Mouse (Mus musculus) hindbrain, embryonic 13.5 days (tissue): Measurements from ENCODE around the gene Ociad2. TPM values are rescaled to one million over a fixed set of nuclear protein-coding genes. Genes with fewer than 3 reads are reported as not detected.
"Not testable (repeated sequence)": the region's sequence is repeated elsewhere in the genome, so short reads cannot be mapped to it uniquely, and the experiment has no call there.

Source experiments
- ATAC-seq: fragments of 200-750 bp; cut with Nextera tagmentation; 2 replicates; pipeline ENCODE4 v1.8.0; 2017; ENCODE audit warnings: moderate TSS enrichment; ENCODE audit not compliant: low FRiP score
- H3K27ac ChIP-seq: fragments of 300-500 bp; sonication (generic); 2 replicates; pipeline ENCODE4 v1.5.1; 2015; ENCODE audit warnings: inconsistent platforms, mild to moderate bottlenecking, moderate library complexity
- H3K27me3 ChIP-seq: fragments of 300-500 bp; sonication (generic); 2 replicates; pipeline ENCODE4 v1.6.1; 2015; ENCODE audit warnings: mild to moderate bottlenecking, inconsistent platforms
- H3K36me3 ChIP-seq: fragments of 300-500 bp; sonication (generic); 2 replicates; pipeline ENCODE4 v1.6.1; 2015; ENCODE audit warnings: mild to moderate bottlenecking, inconsistent platforms
- H3K4me1 ChIP-seq: fragments of 300-500 bp; sonication (generic); replicated peaks from 2 replicates; pipeline ENCODE4 v1.6.1; 2015; ENCODE audit warnings: inconsistent platforms
- H3K4me2 ChIP-seq: fragments of 300-500 bp; sonication (generic); 2 replicates; pipeline ENCODE4 v1.6.1; 2015; ENCODE audit warnings: inconsistent platforms, mild to moderate bottlenecking, moderate library complexity
- H3K4me3 ChIP-seq: fragments of 300-500 bp; sonication (generic); 2 replicates; pipeline ENCODE4 v1.5.1; 2015; ENCODE audit warnings: mild to moderate bottlenecking, inconsistent platforms
- H3K9ac ChIP-seq: fragments of 300-500 bp; sonication (generic); 2 replicates; pipeline ENCODE4 v1.6.1; 2015; ENCODE audit warnings: mild to moderate bottlenecking, inconsistent platforms
- H3K9me3 ChIP-seq: fragments of 300-500 bp; sonication (generic); 2 replicates; pipeline ENCODE4 v1.6.1; 2016; ENCODE audit warnings: inconsistent platforms
- WGBS: fragments of 180-500 bp; shearing (Covaris S2); methylation state at CpG from one replicate; pipeline ENCODE4 v1.1.7; 2015; 5-methylcytosine and 5-hydroxymethylcytosine counted together
- polyA plus RNA-seq: library from polyadenylated mRNA; unstranded; fragments of >200 nt; fragmentation: Nextera tagmentation; extraction: Ambion mirVana; gene quantifications from 2 replicates; pipeline ENCODE4 v1.2.1, GENCODE M21; 2015

The Ociad2 gene
- polyA plus RNA-seq, 1 experiment from 2014 or later = 20.2 TPM

DNA sequence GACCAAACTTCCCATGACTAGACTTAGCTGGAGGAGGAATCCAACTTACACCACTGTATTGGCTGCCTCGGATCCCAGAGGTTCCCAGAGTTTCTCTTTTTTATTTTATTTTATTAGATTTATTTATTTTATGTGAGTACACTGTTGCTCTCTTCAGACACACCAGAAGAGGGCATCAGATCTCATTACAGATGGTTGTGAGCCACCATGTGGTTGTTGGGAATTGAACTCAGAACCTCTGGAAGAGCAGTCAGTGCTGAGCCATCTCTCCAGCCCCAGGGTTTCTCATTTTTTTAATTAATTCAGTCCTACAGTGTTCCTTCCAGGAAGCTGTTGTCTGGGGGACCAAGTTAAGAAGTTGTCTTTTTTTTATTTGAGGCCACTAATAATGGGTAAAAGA, 18.1 kb downstream of the Ociad2 start:
- H3K4me1 ChIP-seq, H3K9ac ChIP-seq, H3K27me3 ChIP-seq, H3K27ac ChIP-seq, H3K36me3 ChIP-seq, H3K9me3 ChIP-seq, H3K4me2 ChIP-seq, ATAC-seq, H3K4me3 ChIP-seq: not testable (repeated sequence)
- WGBS = 92% methylated on average over 1 of the region's 1 CpGs

DNA sequence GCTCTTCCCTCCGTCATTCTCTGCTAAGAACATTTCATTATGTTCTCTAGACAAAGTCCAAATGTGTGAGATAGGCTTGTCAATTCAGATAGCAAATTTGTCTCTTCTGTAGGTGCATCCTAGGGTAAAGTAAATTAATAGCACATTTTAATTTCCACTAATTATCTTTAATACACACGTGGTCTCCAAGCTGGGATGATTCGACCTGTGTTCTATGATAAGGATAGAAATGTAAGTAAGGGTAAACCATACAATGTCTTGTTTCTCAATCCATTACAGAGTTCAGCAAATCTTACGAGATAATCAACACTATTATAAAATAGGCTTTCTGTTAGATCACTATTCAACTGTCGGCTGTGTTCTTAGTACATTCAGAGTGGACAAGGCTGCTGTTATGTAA, 21.5 kb downstream of the Ociad2 start:
- Histone ChIP-seq H3K27ac (no peak overlapping the region), H3K4me1 (no peaks in the 10 kb centered on the region), H3K9ac (no peak overlapping the region), H3K36me3 (peaks cover 28% of the 10 kb centered on the region), H3K27me3 (no peaks in the 10 kb centered on the region), H3K9me3 (no peaks in the 10 kb centered on the region), H3K4me3 (no peak overlapping the region), H3K4me2 (no peak overlapping the region)
- ATAC-seq = no peak
- 92% methylated on average over 5 of the region's 5 CpGs for WGBS

DNA sequence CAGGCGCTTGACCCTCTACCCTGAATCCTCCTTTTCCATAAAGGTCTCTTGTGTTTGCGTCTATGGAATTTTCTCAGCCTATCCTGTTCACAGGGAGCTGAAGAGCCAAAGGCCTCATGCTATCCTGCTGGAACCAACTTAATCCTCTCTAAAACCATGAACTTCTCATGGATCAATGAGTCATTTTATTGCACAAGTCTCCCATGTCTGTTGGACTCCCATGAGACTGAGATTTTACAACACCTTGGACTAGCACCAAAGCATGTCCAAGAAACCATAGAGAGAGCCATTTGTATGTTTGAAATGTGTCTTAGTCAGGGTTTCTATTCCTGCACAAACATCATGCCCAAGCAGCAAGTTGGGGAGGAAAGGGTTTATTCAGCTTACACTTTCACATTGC, 26.2 kb downstream of the Ociad2 start:
- ATAC-seq = no peak
- no peaks in the 10 kb centered on the region for H3K27me3 ChIP-seq
- no peak overlapping the region for H3K27ac ChIP-seq
- no peak overlapping the region for H3K9ac ChIP-seq
- no peaks in the 10 kb centered on the region for H3K9me3 ChIP-seq
- no peaks in the 10 kb centered on the region for H3K4me1 ChIP-seq
- H3K4me2 ChIP-seq = no peak overlapping the region
- WGBS = 98% methylated on average over 2 of the region's 2 CpGs
- peaks cover 64% of the 10 kb centered on the region for H3K36me3 ChIP-seq
- no peak overlapping the region for H3K4me3 ChIP-seq

DNA sequence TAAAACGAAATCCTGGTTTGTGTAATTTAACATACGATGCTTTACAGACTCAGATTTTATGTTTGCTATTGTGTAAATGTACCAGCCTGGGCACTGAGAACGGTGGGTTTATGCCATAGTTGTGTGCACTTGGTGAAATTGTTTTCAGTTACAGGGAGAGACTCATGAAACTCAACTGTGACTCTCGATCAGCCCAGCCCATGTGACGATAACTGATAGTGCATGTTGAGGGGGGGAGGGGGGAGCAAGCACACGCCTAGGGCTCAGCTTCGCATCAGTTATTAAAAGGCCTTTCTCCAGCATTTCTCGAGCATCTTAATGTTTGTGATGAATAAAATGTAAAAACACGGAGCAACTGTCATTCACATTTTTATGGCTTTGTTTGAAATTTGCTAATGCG, 27.2 kb downstream of the Ociad2 start:
- 90% methylated on average over 10 of the region's 10 CpGs for WGBS
- Histone ChIP-seq H3K9ac (no peak overlapping the region), H3K4me2 (no peak overlapping the region), H3K4me1 (no peaks in the 10 kb centered on the region), H3K36me3 (peaks cover 71% of the 10 kb centered on the region), H3K27me3 (no peaks in the 10 kb centered on the region), H3K9me3 (no peaks in the 10 kb centered on the region), H3K4me3 (no peak overlapping the region), H3K27ac (no peak overlapping the region)
- no peak for ATAC-seq

DNA sequence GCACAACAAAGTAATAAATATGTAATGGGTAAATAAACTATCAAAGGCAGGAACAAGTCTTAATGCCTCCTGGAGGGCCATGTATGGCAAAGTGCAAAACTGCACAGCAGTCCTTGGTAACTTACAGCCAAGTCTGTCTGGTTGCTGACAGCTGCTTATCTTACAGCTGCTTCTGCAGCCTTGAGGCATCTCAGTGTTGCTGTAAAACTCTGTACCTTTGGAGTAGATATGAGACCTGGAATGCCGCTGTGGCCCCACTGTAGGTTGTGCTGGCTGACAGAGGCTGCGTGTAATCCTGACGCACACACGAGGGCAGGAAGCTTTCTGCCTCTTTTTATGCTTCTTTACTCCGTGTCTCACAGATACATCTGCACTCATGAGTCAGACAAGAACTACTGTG, 29.4 kb downstream of the Ociad2 start:
- Histone ChIP-seq H3K4me3 (no peak overlapping the region), H3K27ac (no peak overlapping the region), H3K4me2 (no peak overlapping the region), H3K27me3 (no peaks in the 10 kb centered on the region), H3K4me1 (no peaks in the 10 kb centered on the region), H3K9me3 (no peaks in the 10 kb centered on the region), H3K36me3 (peaks cover 83% of the 10 kb centered on the region), H3K9ac (no peak overlapping the region)
- 95% methylated on average over 5 of the region's 5 CpGs for WGBS
- no peak for ATAC-seq

DNA sequence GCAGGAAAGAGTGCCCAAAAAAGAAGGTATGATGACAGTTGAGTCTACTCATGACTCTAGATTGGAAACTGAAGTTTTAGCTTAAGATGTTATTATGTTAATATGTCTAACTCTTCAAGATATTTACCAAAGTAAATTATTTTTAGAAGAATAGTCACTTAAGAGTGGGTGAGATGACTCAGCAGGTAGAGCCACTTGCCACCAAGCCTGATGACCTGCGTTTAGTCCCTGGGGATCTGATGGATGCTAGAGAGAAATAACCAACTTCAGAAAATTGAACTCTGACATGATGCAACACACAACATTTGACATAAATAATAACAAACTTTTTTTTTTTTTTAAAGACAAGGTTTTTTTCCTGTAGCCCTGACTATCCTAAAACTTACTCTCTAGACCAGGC, 30.4 kb downstream of the Ociad2 start:
- 91% methylated on average over 1 of the region's 1 CpGs for WGBS
- Histone ChIP-seq H3K4me3 (no peak overlapping the region), H3K9me3 (no peaks in the 10 kb centered on the region), H3K4me1 (no peaks in the 10 kb centered on the region), H3K27me3 (no peaks in the 10 kb centered on the region), H3K9ac (no peak overlapping the region), H3K36me3 (peaks cover 81% of the 10 kb centered on the region), H3K4me2 (no peak overlapping the region), H3K27ac (no peak overlapping the region)
- no peak for ATAC-seq

DNA sequence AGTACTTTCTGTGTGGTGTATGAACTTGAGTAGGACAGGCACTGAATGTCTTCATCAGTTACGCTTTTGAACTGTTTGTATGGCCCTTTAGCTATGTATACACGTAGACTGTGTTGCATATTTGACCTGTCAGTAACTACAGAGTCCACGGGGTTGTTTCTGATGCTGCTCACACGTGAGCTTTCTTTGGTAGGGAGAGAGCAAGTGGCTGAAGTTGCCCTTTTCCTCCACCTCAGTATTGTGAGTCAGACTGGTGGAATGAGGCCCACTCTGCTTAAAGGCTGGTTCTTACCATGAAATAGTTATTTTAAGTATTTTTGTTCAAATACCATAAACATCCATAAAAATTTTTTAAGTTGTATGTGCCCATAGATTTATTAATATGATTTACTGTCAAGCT, 31.3 kb downstream of the Ociad2 start:
- 89% methylated on average over 4 of the region's 4 CpGs for WGBS
- Histone ChIP-seq H3K27ac (no peak overlapping the region), H3K9me3 (no peaks in the 10 kb centered on the region), H3K27me3 (no peaks in the 10 kb centered on the region), H3K9ac (no peak overlapping the region), H3K4me1 (no peaks in the 10 kb centered on the region), H3K4me2 (no peak overlapping the region), H3K4me3 (no peak overlapping the region), H3K36me3 (peaks cover 77% of the 10 kb centered on the region)
- no peak for ATAC-seq

DNA sequence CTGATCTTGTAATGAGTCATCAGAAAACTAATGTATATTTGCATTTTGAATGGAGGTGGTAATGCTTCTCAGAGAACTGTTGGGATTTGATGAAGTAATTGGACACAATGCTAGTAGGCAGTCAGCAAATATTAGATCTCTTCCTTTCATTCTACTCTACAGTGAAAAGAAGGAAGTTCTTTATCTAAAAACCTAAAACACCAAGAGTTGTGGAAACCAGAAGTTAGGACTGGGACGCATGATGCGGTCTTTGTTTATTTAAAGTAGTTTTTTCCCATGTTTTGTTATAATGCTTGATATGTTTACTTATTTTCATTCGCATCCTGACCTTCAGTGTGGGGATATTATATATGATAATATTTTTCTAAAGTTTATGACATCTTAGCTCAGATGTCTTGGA, 33.5 kb downstream of the Ociad2 start:
- no peak overlapping the region for H3K27ac ChIP-seq
- 97% methylated on average over 3 of the region's 3 CpGs for WGBS
- H3K27me3 ChIP-seq = no peaks in the 10 kb centered on the region
- ATAC-seq = no peak
- H3K9ac ChIP-seq = no peak overlapping the region
- H3K4me2 ChIP-seq = no peak overlapping the region
- no peaks in the 10 kb centered on the region for H3K9me3 ChIP-seq
- no peak overlapping the region for H3K4me3 ChIP-seq
- H3K4me1 ChIP-seq = no peaks in the 10 kb centered on the region
- H3K36me3 ChIP-seq = peaks cover 69% of the 10 kb centered on the region

DNA sequence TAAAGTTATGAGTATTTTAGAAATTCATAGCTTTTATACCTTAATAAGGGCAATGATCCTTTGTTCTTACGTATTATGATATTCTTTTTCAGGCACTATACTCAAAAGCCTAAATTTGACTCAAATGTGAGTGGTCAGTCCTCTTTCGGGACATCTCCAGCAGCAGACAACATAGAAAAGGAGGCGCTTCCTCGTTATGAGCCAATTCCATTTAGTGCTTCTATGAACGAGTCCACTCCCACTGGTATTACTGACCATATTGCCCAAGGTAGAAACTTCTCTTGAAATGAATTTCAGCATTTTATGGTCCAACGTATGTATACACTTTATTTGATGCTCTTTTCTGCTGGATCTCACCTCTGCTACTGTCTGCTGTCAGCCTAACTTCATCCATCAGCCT, 34.3 kb downstream of the Ociad2 start:
- no peak for ATAC-seq
- Histone ChIP-seq H3K27me3 (no peaks in the 10 kb centered on the region), H3K4me1 (no peaks in the 10 kb centered on the region), H3K4me2 (no peak overlapping the region), H3K9ac (no peak overlapping the region), H3K9me3 (no peaks in the 10 kb centered on the region), H3K36me3 (peaks cover 71% of the 10 kb centered on the region), H3K4me3 (no peak overlapping the region), H3K27ac (no peak overlapping the region)
- WGBS = 94% methylated on average over 6 of the region's 6 CpGs

DNA sequence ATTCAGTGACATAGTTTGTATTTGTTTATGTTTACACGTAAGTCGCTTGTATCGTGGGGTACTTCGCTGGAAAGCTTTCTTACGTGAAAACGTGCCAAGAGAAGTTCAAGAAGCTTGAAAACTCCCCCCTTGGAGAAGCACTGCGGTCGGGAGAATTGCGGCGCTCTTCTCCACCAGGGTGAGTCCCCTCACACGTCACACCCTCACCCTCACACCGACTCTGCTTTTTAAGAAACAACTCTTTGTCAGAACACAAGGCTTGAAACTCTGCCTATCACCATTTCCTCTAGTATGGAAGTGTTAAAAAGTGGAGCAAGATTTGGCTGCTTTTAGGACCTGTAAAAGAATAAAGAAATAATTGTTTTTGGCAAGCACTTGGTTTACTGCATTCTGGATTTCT, 36.3 kb downstream of the Ociad2 start:
- 91% methylated on average over 12 of the region's 12 CpGs for WGBS
- Histone ChIP-seq H3K9me3 (no peaks in the 10 kb centered on the region), H3K9ac (no peak overlapping the region), H3K27me3 (no peaks in the 10 kb centered on the region), H3K4me1 (no peaks in the 10 kb centered on the region), H3K4me2 (no peak overlapping the region), H3K36me3 (peaks cover 67% of the 10 kb centered on the region), H3K4me3 (no peak overlapping the region), H3K27ac (no peak overlapping the region)
- ATAC-seq = no peak

DNA sequence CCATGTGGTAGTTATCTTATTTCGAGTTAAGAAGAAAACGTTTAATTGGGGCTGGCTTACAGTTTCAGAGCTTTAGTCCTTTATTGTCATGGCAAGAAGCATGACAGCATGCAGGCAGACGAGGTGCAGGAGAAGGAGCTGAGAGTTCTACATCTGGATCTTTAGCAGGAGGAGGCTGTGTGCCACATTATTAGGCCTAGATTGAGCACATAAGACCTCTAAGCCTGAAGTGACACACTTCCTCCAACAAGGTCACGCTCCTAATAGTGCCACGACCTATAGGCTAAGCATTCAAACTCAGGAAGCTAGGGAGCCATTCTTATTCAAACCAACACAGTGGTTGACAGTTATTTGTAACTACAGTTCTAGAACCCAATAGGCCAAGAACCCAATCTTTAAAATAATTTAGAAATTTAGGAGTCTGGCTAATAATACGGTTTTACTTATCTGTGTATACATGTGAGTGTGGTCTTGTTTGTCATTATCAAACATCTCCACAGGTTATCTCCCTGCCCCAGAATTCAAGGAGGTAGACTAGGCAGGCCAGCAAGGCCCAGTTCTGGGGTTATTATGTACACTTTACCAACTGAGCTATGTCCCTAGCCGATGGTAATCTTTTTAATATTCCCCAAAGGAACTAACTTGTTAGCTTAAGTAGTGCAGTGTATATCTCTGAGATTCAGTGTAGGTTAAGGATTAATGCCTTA, 39.1 kb downstream of the Ociad2 start:
- no peaks in the 10 kb centered on the region for H3K4me1 ChIP-seq
- H3K36me3 ChIP-seq = peaks cover 55% of the 10 kb centered on the region
- no peaks in the 10 kb centered on the region for H3K27me3 ChIP-seq
- ATAC-seq = no peak
- no peaks in the 10 kb centered on the region for H3K9me3 ChIP-seq
- H3K4me3 ChIP-seq = no peak overlapping the region
- no peak overlapping the region for H3K9ac ChIP-seq
- no peak overlapping the region for H3K4me2 ChIP-seq
- 93% methylated on average over 7 of the region's 7 CpGs for WGBS
- H3K27ac ChIP-seq = no peak overlapping the region

DNA sequence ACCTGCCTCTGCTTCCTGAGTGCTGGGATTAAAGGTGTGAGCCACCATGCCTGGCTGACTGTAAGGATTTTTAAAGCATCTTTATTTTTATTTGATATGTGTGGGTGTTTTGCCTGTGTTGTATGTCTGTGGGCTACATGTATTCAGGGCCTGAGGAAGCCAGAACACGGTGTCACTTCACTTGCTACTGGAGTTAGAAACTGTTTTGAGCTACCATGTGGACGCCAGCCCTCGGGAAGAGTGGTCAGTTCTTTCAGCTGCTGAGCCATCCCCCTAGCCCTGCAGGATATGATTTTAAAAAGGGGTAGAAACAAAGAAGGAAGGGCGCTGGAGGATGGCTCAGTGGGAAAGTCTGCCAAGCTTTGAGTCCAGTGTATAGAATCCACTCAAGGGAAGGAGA, 44.9 kb downstream of the Ociad2 start:
- Histone ChIP-seq H3K9me3 (no peaks in the 10 kb centered on the region), H3K27me3 (no peaks in the 10 kb centered on the region), H3K27ac (no peak overlapping the region), H3K4me2 (no peak overlapping the region), H3K9ac (no peak overlapping the region), H3K4me1 (peaks cover 22% of the 10 kb centered on the region), H3K4me3 (no peak overlapping the region), H3K36me3 (peaks cover 28% of the 10 kb centered on the region)
- ATAC-seq = no peak
- 86% methylated on average over 4 of the region's 4 CpGs for WGBS

DNA sequence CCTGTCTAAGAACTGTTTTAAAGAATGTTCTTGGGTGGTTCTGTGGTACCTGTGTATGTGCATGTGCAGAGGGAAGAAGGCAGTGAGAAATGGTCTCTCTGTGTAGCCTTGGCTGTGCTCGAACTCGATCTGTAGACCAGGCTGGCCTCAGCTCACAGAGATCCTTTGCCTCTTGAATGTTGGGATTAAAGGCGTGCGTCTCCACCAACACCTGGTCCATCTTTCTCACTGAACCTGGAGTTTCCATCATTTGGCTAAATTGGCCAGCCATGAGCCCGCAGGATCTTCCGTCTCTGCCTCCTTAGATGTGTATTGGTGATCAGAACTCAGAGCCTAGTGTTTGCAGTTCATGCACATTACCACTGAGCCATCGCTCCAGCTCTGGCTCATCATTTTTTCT, 45.8 kb downstream of the Ociad2 start:
- H3K4me1 ChIP-seq = peaks cover 22% of the 10 kb centered on the region
- no peaks in the 10 kb centered on the region for H3K27me3 ChIP-seq
- ATAC-seq = no peak
- H3K9ac ChIP-seq = no peak overlapping the region
- peaks cover 25% of the 10 kb centered on the region for H3K36me3 ChIP-seq
- no peak overlapping the region for H3K27ac ChIP-seq
- H3K4me3 ChIP-seq = no peak overlapping the region
- WGBS = 99% methylated on average over 7 of the region's 7 CpGs
- no peaks in the 10 kb centered on the region for H3K9me3 ChIP-seq
- no peak overlapping the region for H3K4me2 ChIP-seq
